Mouse (Mus musculus): ENCODE data around the gene Atp9a. TPM values are rescaled to one million over a fixed set of nuclear protein-coding genes. Genes with fewer than 3 reads are reported as not detected.

The Atp9a gene
- polyA plus RNA-seq, 1 experiment from 2014 or later: 23.4 TPM

- ATAC-seq: no peak; the same call in 1 of the 2 replicates
- WGBS: 38% methylated on average over 16 of the region's 16 CpGs
- no peaks in the 10 kb centered on the region for H3K9me3 ChIP-seq
Observed at GRCm38 (mm10) chr2:168656569-168657308, 85.5 kb downstream of the Atp9a start.

GRCm38 (mm10) chr2:168654983-168655669 is 87.1 kb downstream of the Atp9a start:
- Histone ChIP-seq H3K4me2 (replicated peaks) (no peak overlapping the region), H3K9ac (no peak overlapping the region), H3K36me3 (peaks cover 4% of the 10 kb centered on the region; the same call in 1 of the 2 replicates), H3K4me3 (replicated peaks) (no peak overlapping the region), H3K9me3 (no peaks in the 10 kb centered on the region), H3K27me3 (replicated peaks) (no peaks in the 10 kb centered on the region), H3K4me1 (replicated peaks) (peaks cover 14% of the 10 kb centered on the region; the same call in 1 of the 2 replicates), H3K27ac (no peak overlapping the region)
- ATAC-seq: peak; percentile 67
- WGBS: 66% methylated on average over 17 of the region's 17 CpGs

More at GRCm38 (mm10) chr2:168656569-168657308, 85.5 kb downstream of the Atp9a start:
- no peak overlapping the region for H3K4me2 ChIP-seq (replicated peaks)
- no peaks in the 10 kb centered on the region for H3K27me3 ChIP-seq (replicated peaks)
- peaks cover 14% of the 10 kb centered on the region; the same call in 1 of the 2 replicates for H3K4me1 ChIP-seq (replicated peaks)
- no peak overlapping the region for H3K4me3 ChIP-seq (replicated peaks)
- H3K9ac ChIP-seq: no peak overlapping the region
- peaks cover 4% of the 10 kb centered on the region; the same call in 1 of the 2 replicates for H3K36me3 ChIP-seq
- no peak overlapping the region for H3K27ac ChIP-seq

GRCm38 (mm10) chr2:168654482-168654881 is 87.7 kb downstream of the Atp9a start:
- Histone ChIP-seq H3K9me3 (no peaks in the 10 kb centered on the region), H3K27me3 (replicated peaks) (no peaks in the 10 kb centered on the region), H3K9ac (no peak overlapping the region), H3K4me2 (replicated peaks) (no peak overlapping the region), H3K4me1 (replicated peaks) (peaks cover 14% of the 10 kb centered on the region; the same call in 1 of the 2 replicates), H3K36me3 (peaks cover 4% of the 10 kb centered on the region; the same call in 1 of the 2 replicates), H3K4me3 (replicated peaks) (no peak overlapping the region), H3K27ac (no peak overlapping the region)
- ATAC-seq: peak; percentile 53
- WGBS: 54% methylated on average over 9 of the region's 9 CpGs

DNA sequence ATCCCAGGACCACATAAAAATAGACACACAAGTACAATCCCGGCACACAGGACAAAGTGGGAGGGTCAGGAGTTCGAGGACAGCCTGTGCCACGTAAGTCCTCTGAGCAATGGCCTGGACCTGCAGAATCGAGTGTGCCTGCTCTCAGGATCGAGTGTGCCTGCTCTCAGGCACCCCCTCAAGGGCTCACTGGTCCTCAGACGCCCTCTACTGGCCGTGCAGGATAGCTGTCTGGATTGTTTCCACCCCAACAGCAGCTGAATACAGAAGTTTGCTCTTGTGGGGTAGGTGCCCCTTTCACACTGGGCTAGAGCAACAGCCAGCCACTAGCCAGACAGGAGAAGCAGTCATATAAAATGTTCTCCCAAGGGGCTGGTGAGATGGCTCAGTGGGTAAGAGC is 90.5 kb downstream of the Atp9a start:
- Histone ChIP-seq H3K4me1 (replicated peaks) (peaks cover 13% of the 10 kb centered on the region; the same call in 1 of the 2 replicates), H3K27me3 (replicated peaks) (no peaks in the 10 kb centered on the region), H3K36me3 (peaks cover 4% of the 10 kb centered on the region; the same call in 1 of the 2 replicates), H3K9ac (no peak overlapping the region), H3K27ac (no peak overlapping the region), H3K9me3 (no peaks in the 10 kb centered on the region), H3K4me3 (replicated peaks) (no peak overlapping the region), H3K4me2 (replicated peaks) (no peak overlapping the region)
- WGBS: 46% methylated on average over 7 of the region's 7 CpGs
- no peak for ATAC-seq

DNA sequence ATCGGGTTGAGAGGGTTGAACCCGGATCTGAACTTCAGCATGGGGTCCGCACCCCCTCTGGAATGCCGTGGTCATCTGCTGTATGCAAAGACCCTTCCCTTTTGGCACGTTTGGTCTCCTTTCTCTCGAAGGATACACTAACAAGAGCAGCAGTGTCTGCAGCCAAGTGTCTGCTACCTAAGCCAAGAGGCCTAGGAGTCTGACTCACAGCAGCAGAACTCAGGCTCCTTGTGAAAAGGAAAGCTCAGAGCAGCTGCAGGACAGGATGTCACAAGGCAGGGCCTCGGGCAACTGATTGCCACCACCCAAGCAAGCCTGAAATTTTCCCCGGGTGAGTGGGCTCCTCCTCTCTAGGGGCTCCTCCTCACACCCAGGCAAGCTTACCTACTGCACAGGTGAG is 94.0 kb downstream of the Atp9a start:
- no peaks in the 10 kb centered on the region for H3K9me3 ChIP-seq
- H3K9ac ChIP-seq: no peak overlapping the region
- no peak for ATAC-seq
- no peak overlapping the region for H3K4me2 ChIP-seq (replicated peaks)
- H3K27me3 ChIP-seq (replicated peaks): no peaks in the 10 kb centered on the region
- no peaks in the 10 kb centered on the region for H3K4me1 ChIP-seq (replicated peaks)
- WGBS: 73% methylated on average over 8 of the region's 8 CpGs
- H3K36me3 ChIP-seq: no peaks in the 10 kb centered on the region; the same call in 1 of the 2 replicates
- no peak overlapping the region for H3K27ac ChIP-seq
- no peak overlapping the region for H3K4me3 ChIP-seq (replicated peaks)

GRCm38 (mm10) chr2:168644855-168645254 is 97.4 kb downstream of the Atp9a start:
- Histone ChIP-seq H3K9ac (no peak overlapping the region), H3K27ac (no peak overlapping the region), H3K4me2 (replicated peaks) (no peak overlapping the region), H3K4me3 (replicated peaks) (no peak overlapping the region), H3K36me3 (peaks cover 2% of the 10 kb centered on the region; the same call in 1 of the 2 replicates), H3K9me3 (no peaks in the 10 kb centered on the region), H3K27me3 (replicated peaks) (no peaks in the 10 kb centered on the region), H3K4me1 (replicated peaks) (no peaks in the 10 kb centered on the region)
- 87% methylated on average over 6 of the region's 6 CpGs for WGBS
- no peak for ATAC-seq

- H3K27ac ChIP-seq: no peak overlapping the region
- no peaks in the 10 kb centered on the region for H3K27me3 ChIP-seq (replicated peaks)
- H3K9me3 ChIP-seq: no peaks in the 10 kb centered on the region
- no peak overlapping the region for H3K4me2 ChIP-seq (replicated peaks)
- H3K36me3 ChIP-seq: peaks cover 2% of the 10 kb centered on the region; the same call in 1 of the 2 replicates
- H3K9ac ChIP-seq: no peak overlapping the region
- 88% methylated on average over 20 of the region's 20 CpGs for WGBS
- no peaks in the 10 kb centered on the region for H3K4me1 ChIP-seq (replicated peaks)
- H3K4me3 ChIP-seq (replicated peaks): no peak overlapping the region
- no peak for ATAC-seq
Observed at GRCm38 (mm10) chr2:168643524-168644177, 98.6 kb downstream of the Atp9a start.

- Histone ChIP-seq H3K36me3 (peaks cover 2% of the 10 kb centered on the region; the same call in 1 of the 2 replicates), H3K27ac (no peak overlapping the region), H3K4me1 (replicated peaks) (no peaks in the 10 kb centered on the region), H3K27me3 (replicated peaks) (no peaks in the 10 kb centered on the region), H3K9me3 (no peaks in the 10 kb centered on the region), H3K4me2 (replicated peaks) (no peak overlapping the region), H3K9ac (no peak overlapping the region), H3K4me3 (replicated peaks) (no peak overlapping the region)
- ATAC-seq: no peak
- 70% methylated on average over 11 of the region's 11 CpGs for WGBS
Observed at GRCm38 (mm10) chr2:168642187-168642586, 100.0 kb downstream of the Atp9a start.

GRCm38 (mm10) chr2:168640460-168640859 is 101.7 kb downstream of the Atp9a start:
- H3K4me1 ChIP-seq (replicated peaks): no peaks in the 10 kb centered on the region
- no peak overlapping the region for H3K9ac ChIP-seq
- 92% methylated on average over 9 of the region's 9 CpGs for WGBS

GRCm38 (mm10) chr2:168634881-168635280 is 107.3 kb downstream of the Atp9a start:
- Histone ChIP-seq H3K27ac (no peak overlapping the region), H3K9me3 (no peaks in the 10 kb centered on the region), H3K27me3 (replicated peaks) (no peaks in the 10 kb centered on the region; the same call in 1 of the 2 replicates), H3K4me2 (replicated peaks) (no peak overlapping the region), H3K36me3 (no peaks in the 10 kb centered on the region), H3K4me1 (replicated peaks) (peaks cover 8% of the 10 kb centered on the region; the same call in 1 of the 2 replicates), H3K9ac (no peak overlapping the region), H3K4me3 (replicated peaks) (no peak overlapping the region)
- ATAC-seq: no peak
- 89% methylated on average over 7 of the region's 7 CpGs for WGBS

More at GRCm38 (mm10) chr2:168640460-168640859, 101.7 kb downstream of the Atp9a start:
- Histone ChIP-seq H3K27ac (no peak overlapping the region), H3K9me3 (no peaks in the 10 kb centered on the region), H3K36me3 (peaks cover 2% of the 10 kb centered on the region; the same call in 1 of the 2 replicates), H3K4me3 (replicated peaks) (no peak overlapping the region), H3K4me2 (replicated peaks) (no peak overlapping the region), H3K27me3 (replicated peaks) (no peaks in the 10 kb centered on the region; the same call in 1 of the 2 replicates)
- ATAC-seq: no peak

DNA sequence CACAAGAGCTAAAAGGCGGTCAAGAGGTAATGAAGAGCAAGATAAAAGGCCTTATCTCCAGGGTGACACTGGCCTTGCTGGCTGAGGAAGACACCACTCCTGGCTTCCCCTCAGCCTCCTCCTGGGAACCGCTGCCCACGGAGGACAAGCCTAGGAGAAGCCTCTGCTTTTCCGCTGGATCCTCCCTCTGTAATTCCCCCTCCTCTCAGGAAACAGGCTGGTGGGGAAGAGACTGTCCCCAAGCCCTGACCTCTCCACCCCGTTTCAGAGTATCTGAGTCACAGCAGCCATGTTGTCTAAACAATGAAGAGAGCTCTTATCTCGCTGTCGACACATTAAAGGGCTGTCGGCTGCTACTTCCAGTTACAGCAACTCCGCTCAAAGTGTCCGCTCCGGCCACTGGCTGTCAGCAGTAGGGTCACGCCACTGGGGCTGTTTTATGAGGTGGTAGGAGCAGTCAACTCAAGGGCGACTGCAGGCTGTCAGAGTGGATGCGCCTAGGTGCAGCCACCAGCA is 108.8 kb downstream of the Atp9a start:
- peaks cover 8% of the 10 kb centered on the region; the same call in 1 of the 2 replicates for H3K4me1 ChIP-seq (replicated peaks)
- ATAC-seq: no peak
- H3K9ac ChIP-seq: no peak overlapping the region
- 19% methylated on average over 14 of the region's 14 CpGs for WGBS
- no peak overlapping the region for H3K27ac ChIP-seq
- no peaks in the 10 kb centered on the region for H3K36me3 ChIP-seq
- no peak overlapping the region for H3K4me3 ChIP-seq (replicated peaks)
- no peak overlapping the region for H3K4me2 ChIP-seq (replicated peaks)
- no peaks in the 10 kb centered on the region; the same call in 1 of the 2 replicates for H3K27me3 ChIP-seq (replicated peaks)
- no peaks in the 10 kb centered on the region for H3K9me3 ChIP-seq

- Histone ChIP-seq H3K4me1 (replicated peaks) (peaks cover 8% of the 10 kb centered on the region; the same call in 1 of the 2 replicates), H3K36me3 (no peaks in the 10 kb centered on the region), H3K9me3 (no peaks in the 10 kb centered on the region), H3K9ac (no peak overlapping the region), H3K4me2 (replicated peaks) (no peak overlapping the region), H3K27ac (no peak overlapping the region), H3K4me3 (replicated peaks) (no peak overlapping the region), H3K27me3 (replicated peaks) (no peaks in the 10 kb centered on the region; the same call in 1 of the 2 replicates)
- 82% methylated on average over 6 of the region's 6 CpGs for WGBS
- no peak for ATAC-seq
Observed at GRCm38 (mm10) chr2:168632543-168632942, 109.7 kb downstream of the Atp9a start.

All from intestine, embryonic 15.5 days (tissue).